ENCODE assay signal across 8 mouse cellular contexts in genomic region chr1:131909236-131909635, GRCm38 (mm10). TPM values are rescaled to one million over a fixed set of nuclear protein-coding genes. Genes with fewer than 3 reads are reported as not detected.
DNase-seq lines count a peak whose midpoint lies in the region; TF ChIP-seq lines count a peak whose summit lies in the region.
"Not testable (repeated sequence)": the region's sequence is repeated elsewhere in the genome, so short reads cannot be mapped to it uniquely, and the experiment has no call there.
"Had no signal": no experiment of that assay in that cellular context is flagged by ENCODE, and none has a peak within 500 bp of the region (broad histone marks: within the 10 kb centered on the region; RNA-seq: fewer than 3 reads in every experiment).

No protein-coding gene starts in this region.

- H3K4me3 ChIP-seq in ES-Bruce4 (ENCODE audit: low read depth, low read length); ES-E14 (ENCODE audit: insufficient read depth in 1 of 2, low read depth in 1 of 2, low read length in 2 of 2, poor library complexity in 1 of 2, severe bottlenecking in 1 of 2): not testable (repeated sequence)
- H3K4me3 ChIP-seq in MEL (ENCODE audit: control insufficient read depth in 1 of 2, insufficient read depth in 1 of 2, low read depth in 2 of 2, low read length in 2 of 2): peak overlapping the region; percentile 27 to 52; a peak in 3 of 4 replicates
- peak overlapping the region; percentile 87 for H3K4me3 ChIP-seq in megakaryocyte, embryonic 14.5 days (replicated peaks)

- peaks cover 31% of the 10 kb centered on the region for H3K79me2 ChIP-seq in MEL (ENCODE audit: control insufficient read depth, insufficient read depth, low read length, poor library complexity)

- DNase-seq in ES-E14 (ENCODE audit: low read depth, low spot score): not testable (repeated sequence)
- peak; percentile 60 for DNase-seq in MEL (ENCODE audit: low read depth, low spot score)
- DNase-seq in cerebellum, adult 9-10 months: peak; percentile 43
- peak; percentile 30 for DNase-seq in cerebellum, adult 9-11 months

- H3K9me3 ChIP-seq in ES-Bruce4 (replicated peaks; ENCODE audit: control insufficient read depth, insufficient read depth, low read length, poor library complexity, severe bottlenecking); ES-E14 (ENCODE audit: control insufficient read depth, insufficient read depth, low read depth, low read length); MEL (replicated peaks; ENCODE audit: insufficient read depth, low read length); megakaryocyte, embryonic 14.5 days: not testable (repeated sequence)

- not testable (repeated sequence) for H3K4me1 ChIP-seq in ES-Bruce4 (ENCODE audit: control insufficient read depth, insufficient read depth, low read length)
- peaks cover 0 to 15% of the 10 kb centered on the region in 2 experiments; a peak in 2 of 4 replicates for H3K4me1 ChIP-seq in ES-E14 (ENCODE audit: control insufficient read depth in 2 of 2, insufficient read depth in 2 of 2, low read length in 2 of 2, poor library complexity in 1 of 2)
- H3K4me1 ChIP-seq in MEL (ENCODE audit: control insufficient read depth in 1 of 2, insufficient read depth in 2 of 2, low read length in 2 of 2): peaks cover 11 to 29% of the 10 kb centered on the region in 2 experiments
- H3K4me1 ChIP-seq in megakaryocyte, embryonic 14.5 days: peaks cover 60% of the 10 kb centered on the region

- TF ChIP-seq CTCF in ES-Bruce4 (IDR thresholded peaks at IDR 0.05; ENCODE audit: low read depth, low read length); MEL (IDR thresholded peaks at IDR 0.05 in 2 of 3, conservative IDR thresholded peaks at IDR 0.05 in 1 of 3; ENCODE audit: control insufficient read depth in 1 of 3, insufficient read depth in 1 of 3, low read depth in 2 of 3, low read length in 3 of 3, poor library complexity in 1 of 3, severe bottlenecking in 1 of 3): not testable (repeated sequence)

- H3K27me3 ChIP-seq in ES-Bruce4 (ENCODE audit: control insufficient read depth, insufficient read depth, low read length, poor library complexity, severe bottlenecking); MEL (ENCODE audit: control insufficient read depth in 1 of 2, insufficient read depth in 2 of 2, low read length in 2 of 2); megakaryocyte, embryonic 14.5 days (replicated peaks): not testable (repeated sequence)

- H3K36me3 ChIP-seq in ES-Bruce4 (ENCODE audit: control insufficient read depth, insufficient read depth, low read length, poor library complexity, severe bottlenecking): peaks cover 10% of the 10 kb centered on the region; the same call in 1 of the 2 replicates
- not testable (repeated sequence) for H3K36me3 ChIP-seq in ES-E14 (ENCODE audit: control insufficient read depth, insufficient read depth, low read length, poor library complexity, severe bottlenecking); megakaryocyte, embryonic 14.5 days (replicated peaks; ENCODE audit: low read length)
- peaks cover 6 to 37% of the 10 kb centered on the region in 2 experiments for H3K36me3 ChIP-seq in MEL (ENCODE audit: control insufficient read depth in 1 of 2, insufficient read depth in 2 of 2, low read length in 2 of 2)

- H3K9ac ChIP-seq in ES-Bruce4 (ENCODE audit: low read depth, poor library complexity, severe bottlenecking) (peak overlapping the region; percentile 79), MEL (ENCODE audit: control insufficient read depth, low read depth, low read length, poor library complexity, severe bottlenecking) (peak overlapping the region; percentile 33)
- not testable (repeated sequence) for H3K9ac ChIP-seq in ES-E14 (ENCODE audit: insufficient read depth, low read depth, low read length, poor library complexity, severe bottlenecking)

- not testable (repeated sequence) for TF ChIP-seq EP300 in ES-Bruce4 (IDR thresholded peaks at IDR 0.05; ENCODE audit: insufficient read depth, low read depth, low read length); MEL (IDR thresholded peaks at IDR 0.05; ENCODE audit: low read depth in 1 of 2, low read length in 2 of 2)

- not testable (repeated sequence) for TF ChIP-seq RAD21 in MEL (IDR thresholded peaks at IDR 0.05; ENCODE audit: low read depth, low read length)

- in situ Hi-C loops in ES-E14 (cut with MboI; ENCODE audit: low sequenced_read_pairs in 2 of 2, unreplicated experiment in 2 of 2): not testable (repeated sequence)

- TF ChIP-seq POLR2A in ES-Bruce4 (IDR thresholded peaks at IDR 0.05; ENCODE audit: insufficient read depth, low read length); MEL (IDR thresholded peaks at IDR 0.05; ENCODE audit: control insufficient read depth in 1 of 2, insufficient read depth in 1 of 2, low read depth in 1 of 2, low read length in 2 of 2, poor library complexity in 1 of 2): not testable (repeated sequence)

- not testable (repeated sequence) for H3K27ac ChIP-seq in ES-Bruce4 (ENCODE audit: insufficient read depth, low read length)
- H3K27ac ChIP-seq in ES-E14 (ENCODE audit: insufficient read depth, low read depth, low read length, poor library complexity, severe bottlenecking): peak overlapping the region; percentile 52; the same call in 1 of the 2 replicates
- H3K27ac ChIP-seq in MEL (ENCODE audit: control insufficient read depth, low read depth, low read length): peak overlapping the region; percentile 95

TF ChIP-seq in MEL, 35 proteins besides CTCF, POLR2A, EP300 and RAD21:
- TF ChIP-seq CHD1 (IDR thresholded peaks at IDR 0.05; ENCODE audit: low read depth, low read length) (peak; percentile 59; the same call in 1 of the 2 replicates), ZNF384 (IDR thresholded peaks at IDR 0.05; ENCODE audit: low read depth, low read length) (peak; percentile 66; the same call in 1 of the 2 replicates), TBP (IDR thresholded peaks at IDR 0.05; ENCODE audit: low read depth, low read length) (peak; percentile 15; the same call in 1 of the 2 replicates)
TF ChIP-seq in MEL: peak in this region for 3; not testable (repeated sequence) for 32.

RNA-seq across cellular contexts. Expression of gene Nucks1, which starts 1.1 kb away (rescaled TPM):
- polyA plus RNA-seq in ES-Bruce4 (2011; ENCODE audit: insufficient read depth, insufficient read length, low read depth, missing spikeins) (298 and 328 TPM in 2 replicates), MEL (2012; ENCODE audit: insufficient read depth in 1 of 2, insufficient read length in 2 of 2, low read depth in 1 of 2, low replicate concordance in 2 of 2, missing spikeins in 1 of 2) (10 to 100 TPM; 53.7 to 84.0 TPM)
- total RNA-seq in ES-E14 (2012; rRNA removed) (207 and 219 TPM in 2 replicates), MEL (2012; rRNA removed) (113 and 121 TPM in 2 replicates)
- polyA plus RNA-seq in megakaryocyte, embryonic 14.5 days (2012; ENCODE audit: insufficient read depth, low replicate concordance): 6.3 and 16.9 TPM in 2 replicates

RNA-seq across cellular contexts. Expression of gene Rab29, which starts 42.2 kb away (rescaled TPM):
- polyA plus RNA-seq in ES-Bruce4 (2011; ENCODE audit: insufficient read depth, insufficient read length, low read depth, missing spikeins) (4.3 and 9.6 TPM in 2 replicates), MEL (2012; ENCODE audit: insufficient read depth in 1 of 2, insufficient read length in 2 of 2, low read depth in 1 of 2, low replicate concordance in 2 of 2, missing spikeins in 1 of 2) (10 to 100 TPM in 1 of 2 experiments, not detected in 1; 26.3 TPM)
- total RNA-seq in ES-E14 (2012; rRNA removed) (4.7 and 9.7 TPM in 2 replicates), MEL (2012; rRNA removed) (22.1 and 23.5 TPM in 2 replicates)
- 8.8 TPM in 1 of 2 replicates, not detected in the other for polyA plus RNA-seq in megakaryocyte, embryonic 14.5 days (2012; ENCODE audit: insufficient read depth, low replicate concordance)
- total RNA-seq: G1E had no signal
- polyA plus RNA-seq: G1E had no signal

RNA-seq across cellular contexts. Expression of gene Slc45a3, which starts 53.5 kb away (rescaled TPM):
- polyA plus RNA-seq in ES-Bruce4 (2011; ENCODE audit: insufficient read depth, insufficient read length, low read depth, missing spikeins) (3.3 and 3.9 TPM in 2 replicates), MEL (2012; ENCODE audit: insufficient read depth in 1 of 2, insufficient read length in 2 of 2, low read depth in 1 of 2, low replicate concordance in 2 of 2, missing spikeins in 1 of 2) (10 to 100 TPM in 1 of 2 experiments, not detected in 1; 15.6 TPM)
- total RNA-seq in ES-E14 (2012; rRNA removed) (6.0 and 7.5 TPM in 2 replicates), MEL (2012; rRNA removed) (34.1 and 40.7 TPM in 2 replicates)
- 1.1 TPM in 1 of 2 replicates, not detected in the other for polyA plus RNA-seq in megakaryocyte, embryonic 14.5 days (2012; ENCODE audit: insufficient read depth, low replicate concordance)
- polyA plus RNA-seq: activated CD4-positive, CD25-positive, alpha-beta regulatory T cell, adult 4 months had no signal
